ENCODE assay signal across 8 mouse cellular contexts in genomic region chr8:121829048-121829776, GRCm38 (mm10). TPM values are rescaled to one million over a fixed set of nuclear protein-coding genes. Genes with fewer than 3 reads are reported as not detected.
DNase-seq lines count a peak whose midpoint lies in the region; ATAC-seq lines count a peak whose summit lies in the region.

Gene Klhdc4 (minus strand): TSS chr8:121829569.

- peak within 1 kb of the TSS; percentile 92 for H3K4me2 ChIP-seq in hindbrain, embryonic 16.5 days (ENCODE audit: low read length)

- DNase-seq in T-cell, adult 2 months (ENCODE audit: low spot score): peak; percentile 86
- DNase-seq in cerebellum, postnatal 36 days: peak; percentile 88 to 95
- DNase-seq in gastrocnemius, adult 18-20 months (ENCODE audit: low spot score): peak; percentile 89
- peak; percentile 86 to 89 for DNase-seq in left cerebral cortex, adult 18-20 months (ENCODE audit: low spot score in 2 of 2)
- peak; percentile 90 for DNase-seq in right cerebral cortex, adult 18-20 months
- peak; percentile 52 for DNase-seq in urinary bladder, postnatal 10 days (ENCODE audit: low spot score)

- peaks cover 23% of the 10 kb centered on the region for H3K79me2 ChIP-seq in macrophage (ENCODE audit: inconsistent target)

- no peaks in the 10 kb centered on the region for H3K27me3 ChIP-seq in hindbrain, embryonic 16.5 days (replicated peaks; ENCODE audit: control insufficient read depth, insufficient read depth, low read length)

- no peaks in the 10 kb centered on the region for H3K9me3 ChIP-seq in hindbrain, embryonic 16.5 days (ENCODE audit: control insufficient read depth, low read length)

- H3K4me1 ChIP-seq in hindbrain, embryonic 16.5 days (ENCODE audit: control insufficient read depth, insufficient read depth, low read depth, low read length): peaks cover 16% of the 10 kb centered on the region

- ATAC-seq in hindbrain, embryonic 16.5 days: peak; percentile 97

- under 1% methylated on average over 68 of the region's 68 CpGs for WGBS in hindbrain, embryonic 16.5 days
- 1% methylated on average over 68 of the region's 68 CpGs for WGBS in macrophage (ENCODE audit: missing documents)

- H3K27ac ChIP-seq in hindbrain, embryonic 16.5 days (ENCODE audit: low read depth, low read length): peak within 1 kb of the TSS; percentile 81
- H3K27ac ChIP-seq in macrophage: peak within 1 kb of the TSS; percentile 42

- H3K4me3 ChIP-seq in hindbrain, embryonic 16.5 days (ENCODE audit: low read length): peak within 1 kb of the TSS; percentile 60
- H3K4me3 ChIP-seq in macrophage (ENCODE audit: inconsistent target): peak within 1 kb of the TSS; percentile 88

- peak within 1 kb of the TSS; percentile 71 for H3K9ac ChIP-seq in hindbrain, embryonic 16.5 days (ENCODE audit: low read depth, low read length)

- H3K36me3 ChIP-seq in hindbrain, embryonic 16.5 days (ENCODE audit: control insufficient read depth, insufficient read depth, low read length): no peaks in the 10 kb centered on the region
- no peaks in the 10 kb centered on the region for H3K36me3 ChIP-seq in macrophage (ENCODE audit: inconsistent target)

RNA-seq across cellular contexts. Expression of gene Klhdc4, which starts in this region (rescaled TPM):
- total RNA-seq in gastrocnemius, adult 18-20 months (2021): 10 to 100 TPM in 1 of 2 experiments, 1 to 10 TPM in 1; 9.4 to 10.7 TPM
- 42.1 and 44.5 TPM in 2 replicates for polyA plus RNA-seq in hindbrain, embryonic 16.5 days (2015; fragmentation: Nextera tagmentation; extraction: Ambion mirVana)
- total RNA-seq in left cerebral cortex, adult 18-20 months (2021): 10 to 100 TPM; 25.8 to 30.5 TPM
- 100 to 1,000 TPM in 5 of 26 experiments, 10 to 100 TPM in 21; 47.6 to 117 (median 79.4) TPM for total RNA-seq in macrophage (2018; cell fraction: chromatin; rRNA removed)
- 10 to 100 TPM; 13.0 to 21.1 (median 16.5) TPM for total RNA-seq in macrophage (2018; cell fraction: cytosol; rRNA removed)
- total RNA-seq in macrophage (2018; cell fraction: nucleus; rRNA removed): 10 to 100 TPM; 21.1 to 54.6 (median 37.3) TPM
- 18.7 to 27.6 TPM (median 19.1 TPM) in 3 replicates for polyA plus RNA-seq in macrophage (2018)

Comparison
In these comparisons a context has a peak if more than half of its experiments do, and no peak if none do; other contexts are left out.
1. Peak in every context shown above with its lines: DNase-seq, ATAC-seq, H3K4me3 ChIP-seq and H3K27ac ChIP-seq.